Mouse (Mus musculus): ENCODE measurements around the gene Prkacb. TPM values are rescaled to one million over a fixed set of nuclear protein-coding genes. Genes with fewer than 3 reads are reported as not detected.

Prkacb gene
- polyA plus RNA-seq, 1 experiment from 2014 or later = 186 TPM

GRCm38 (mm10) chr3:146723037-146723436, 89.8 kb downstream of the Prkacb start:
- no peak overlapping the region for H3K4me2 ChIP-seq (ENCODE audit: low read length)
- WGBS = 82% methylated on average over 3 of the region's 3 CpGs
- H3K36me3 ChIP-seq (ENCODE audit: control insufficient read depth, insufficient read depth, low read length) = peaks cover 7% of the 10 kb centered on the region
- H3K4me1 ChIP-seq (ENCODE audit: control insufficient read depth, insufficient read depth, low read length) = no peaks in the 10 kb centered on the region
- H3K27ac ChIP-seq (replicated peaks; ENCODE audit: low read depth, low read length) = no peak overlapping the region
- DNase-seq (no peak), ATAC-seq (ENCODE audit: low FRiP score, low TSS enrichment) (no peak)
- H3K4me3 ChIP-seq (replicated peaks; ENCODE audit: low read depth, low read length) = no peak overlapping the region
- H3K9me3 ChIP-seq (ENCODE audit: control insufficient read depth, low read length) = no peaks in the 10 kb centered on the region
- no peak overlapping the region for H3K9ac ChIP-seq (replicated peaks; ENCODE audit: low read length)
- no peaks in the 10 kb centered on the region for H3K27me3 ChIP-seq (ENCODE audit: control insufficient read depth, insufficient read depth, low read length)

GRCm38 (mm10) chr3:146719696-146720095, 93.1 kb downstream of the Prkacb start:
- no peaks in the 10 kb centered on the region for H3K36me3 ChIP-seq (ENCODE audit: control insufficient read depth, insufficient read depth, low read length)
- no peak for DNase-seq
- 76% methylated on average over 4 of the region's 4 CpGs for WGBS
- no peak overlapping the region for H3K9ac ChIP-seq (replicated peaks; ENCODE audit: low read length)
- no peak for ATAC-seq (ENCODE audit: low FRiP score, low TSS enrichment)
- no peaks in the 10 kb centered on the region for H3K9me3 ChIP-seq (ENCODE audit: control insufficient read depth, low read length)
- no peak overlapping the region for H3K4me3 ChIP-seq (replicated peaks; ENCODE audit: low read depth, low read length)
- no peak overlapping the region for H3K4me2 ChIP-seq (ENCODE audit: low read length)
- H3K4me1 ChIP-seq (ENCODE audit: control insufficient read depth, insufficient read depth, low read length) = no peaks in the 10 kb centered on the region
- no peak overlapping the region for H3K27ac ChIP-seq (replicated peaks; ENCODE audit: low read depth, low read length)
- H3K27me3 ChIP-seq (ENCODE audit: control insufficient read depth, insufficient read depth, low read length) = no peaks in the 10 kb centered on the region

- no peaks in the 10 kb centered on the region for H3K27me3 ChIP-seq (ENCODE audit: control insufficient read depth, insufficient read depth, low read length)
- no peaks in the 10 kb centered on the region for H3K4me1 ChIP-seq (ENCODE audit: control insufficient read depth, insufficient read depth, low read length)
- DNase-seq (no peak), ATAC-seq (ENCODE audit: low FRiP score, low TSS enrichment) (no peak)
- H3K9ac ChIP-seq (replicated peaks; ENCODE audit: low read length) = no peak overlapping the region
- no peak overlapping the region for H3K4me2 ChIP-seq (ENCODE audit: low read length)
- H3K36me3 ChIP-seq (ENCODE audit: control insufficient read depth, insufficient read depth, low read length) = no peaks in the 10 kb centered on the region
- H3K9me3 ChIP-seq (ENCODE audit: control insufficient read depth, low read length) = no peaks in the 10 kb centered on the region
- no peak overlapping the region for H3K27ac ChIP-seq (replicated peaks; ENCODE audit: low read depth, low read length)
- 70% methylated on average over 5 of the region's 5 CpGs for WGBS
- H3K4me3 ChIP-seq (replicated peaks; ENCODE audit: low read depth, low read length) = no peak overlapping the region
Measured at GRCm38 (mm10) chr3:146718251-146718650, 94.5 kb downstream of the Prkacb start.

GRCm38 (mm10) chr3:146712305-146712704, 100.5 kb downstream of the Prkacb start:
- no peak for ATAC-seq (ENCODE audit: low FRiP score, low TSS enrichment)

GRCm38 (mm10) chr3:146711559-146711958, 101.2 kb downstream of the Prkacb start:
- Histone ChIP-seq H3K27ac (replicated peaks; ENCODE audit: low read depth, low read length) (0 out of 2 replicates have a peak overlapping the region, but pooled peaks have one; percentile 6), H3K36me3 (ENCODE audit: control insufficient read depth, insufficient read depth, low read length) (no peaks in the 10 kb centered on the region), H3K27me3 (ENCODE audit: control insufficient read depth, insufficient read depth, low read length) (no peaks in the 10 kb centered on the region), H3K9me3 (ENCODE audit: control insufficient read depth, low read length) (no peaks in the 10 kb centered on the region), H3K4me3 (replicated peaks; ENCODE audit: low read depth, low read length) (no peak overlapping the region), H3K4me2 (ENCODE audit: low read length) (no peak overlapping the region), H3K4me1 (ENCODE audit: control insufficient read depth, insufficient read depth, low read length) (no peaks in the 10 kb centered on the region), H3K9ac (replicated peaks; ENCODE audit: low read length) (no peak overlapping the region)
- WGBS = 68% methylated on average over 6 of the region's 6 CpGs
- DNase-seq = peak; percentile 42
- no peak for ATAC-seq (ENCODE audit: low FRiP score, low TSS enrichment)

More at GRCm38 (mm10) chr3:146712305-146712704, 100.5 kb downstream of the Prkacb start:
- WGBS = 79% methylated on average over 7 of the region's 7 CpGs
- H3K9ac ChIP-seq (replicated peaks; ENCODE audit: low read length) = no peak overlapping the region
- no peaks in the 10 kb centered on the region for H3K9me3 ChIP-seq (ENCODE audit: control insufficient read depth, low read length)
- H3K4me2 ChIP-seq (ENCODE audit: low read length) = no peak overlapping the region
- H3K36me3 ChIP-seq (ENCODE audit: control insufficient read depth, insufficient read depth, low read length) = no peaks in the 10 kb centered on the region
- peak; percentile 26 for DNase-seq
- H3K27ac ChIP-seq (replicated peaks; ENCODE audit: low read depth, low read length) = no peak overlapping the region
- H3K27me3 ChIP-seq (ENCODE audit: control insufficient read depth, insufficient read depth, low read length) = no peaks in the 10 kb centered on the region
- H3K4me1 ChIP-seq (ENCODE audit: control insufficient read depth, insufficient read depth, low read length) = no peaks in the 10 kb centered on the region
- no peak overlapping the region for H3K4me3 ChIP-seq (replicated peaks; ENCODE audit: low read depth, low read length)

GRCm38 (mm10) chr3:146711084-146711483, 101.7 kb downstream of the Prkacb start:
- H3K9me3 ChIP-seq (ENCODE audit: control insufficient read depth, low read length) = no peaks in the 10 kb centered on the region
- no peaks in the 10 kb centered on the region for H3K27me3 ChIP-seq (ENCODE audit: control insufficient read depth, insufficient read depth, low read length)
- H3K9ac ChIP-seq (replicated peaks; ENCODE audit: low read length) = no peak overlapping the region
- H3K36me3 ChIP-seq (ENCODE audit: control insufficient read depth, insufficient read depth, low read length) = no peaks in the 10 kb centered on the region
- H3K4me1 ChIP-seq (ENCODE audit: control insufficient read depth, insufficient read depth, low read length) = no peaks in the 10 kb centered on the region
- H3K4me2 ChIP-seq (ENCODE audit: low read length) = no peak overlapping the region
- peak; percentile 11 for DNase-seq
- H3K4me3 ChIP-seq (replicated peaks; ENCODE audit: low read depth, low read length) = no peak overlapping the region
- no peak for ATAC-seq (ENCODE audit: low FRiP score, low TSS enrichment)
- WGBS = 85% methylated on average over 7 of the region's 7 CpGs
- 0 out of 2 replicates have a peak overlapping the region, but pooled peaks have one; percentile 6 for H3K27ac ChIP-seq (replicated peaks; ENCODE audit: low read depth, low read length)

GRCm38 (mm10) chr3:146709086-146709485, 103.7 kb downstream of the Prkacb start:
- no peak overlapping the region for H3K4me2 ChIP-seq (ENCODE audit: low read length)
- H3K27me3 ChIP-seq (ENCODE audit: control insufficient read depth, insufficient read depth, low read length) = no peaks in the 10 kb centered on the region
- no peak overlapping the region for H3K9ac ChIP-seq (replicated peaks; ENCODE audit: low read length)
- no peaks in the 10 kb centered on the region for H3K4me1 ChIP-seq (ENCODE audit: control insufficient read depth, insufficient read depth, low read length)
- H3K36me3 ChIP-seq (ENCODE audit: control insufficient read depth, insufficient read depth, low read length) = no peaks in the 10 kb centered on the region
- H3K27ac ChIP-seq (replicated peaks; ENCODE audit: low read depth, low read length) = no peak overlapping the region
- DNase-seq (no peak), ATAC-seq (ENCODE audit: low FRiP score, low TSS enrichment) (no peak)
- H3K9me3 ChIP-seq (ENCODE audit: control insufficient read depth, low read length) = no peaks in the 10 kb centered on the region
- 53% methylated on average over 1 of the region's 1 CpGs for WGBS
- H3K4me3 ChIP-seq (replicated peaks; ENCODE audit: low read depth, low read length) = no peak overlapping the region

- WGBS = 75% methylated on average over 3 of the region's 3 CpGs
- no peaks in the 10 kb centered on the region for H3K9me3 ChIP-seq (ENCODE audit: control insufficient read depth, low read length)
- no peaks in the 10 kb centered on the region for H3K27me3 ChIP-seq (ENCODE audit: control insufficient read depth, insufficient read depth, low read length)
- H3K27ac ChIP-seq (replicated peaks; ENCODE audit: low read depth, low read length) = no peak overlapping the region
- H3K4me2 ChIP-seq (ENCODE audit: low read length) = no peak overlapping the region
- H3K4me3 ChIP-seq (replicated peaks; ENCODE audit: low read depth, low read length) = no peak overlapping the region
- ATAC-seq (ENCODE audit: low FRiP score, low TSS enrichment) (no peak), DNase-seq (no peak)
- H3K36me3 ChIP-seq (ENCODE audit: control insufficient read depth, insufficient read depth, low read length) = no peaks in the 10 kb centered on the region
- no peak overlapping the region for H3K9ac ChIP-seq (replicated peaks; ENCODE audit: low read length)
- no peaks in the 10 kb centered on the region for H3K4me1 ChIP-seq (ENCODE audit: control insufficient read depth, insufficient read depth, low read length)
Measured at GRCm38 (mm10) chr3:146708381-146708780, 104.4 kb downstream of the Prkacb start.

- no peak overlapping the region for H3K4me3 ChIP-seq (replicated peaks; ENCODE audit: low read depth, low read length)
- 96% methylated on average over 4 of the region's 4 CpGs for WGBS
- ATAC-seq (ENCODE audit: low FRiP score, low TSS enrichment) (no peak), DNase-seq (no peak)
- no peaks in the 10 kb centered on the region for H3K27me3 ChIP-seq (ENCODE audit: control insufficient read depth, insufficient read depth, low read length)
- no peaks in the 10 kb centered on the region for H3K4me1 ChIP-seq (ENCODE audit: control insufficient read depth, insufficient read depth, low read length)
- no peak overlapping the region for H3K27ac ChIP-seq (replicated peaks; ENCODE audit: low read depth, low read length)
- H3K9ac ChIP-seq (replicated peaks; ENCODE audit: low read length) = no peak overlapping the region
- H3K9me3 ChIP-seq (ENCODE audit: control insufficient read depth, low read length) = no peaks in the 10 kb centered on the region
- no peak overlapping the region for H3K4me2 ChIP-seq (ENCODE audit: low read length)
- no peaks in the 10 kb centered on the region for H3K36me3 ChIP-seq (ENCODE audit: control insufficient read depth, insufficient read depth, low read length)
Measured at GRCm38 (mm10) chr3:146704099-146704498, 108.7 kb downstream of the Prkacb start.

Measured in midbrain, embryonic 14.5 days (tissue).